Mouse (Mus musculus): ENCODE results near the gene Olfr490. TPM values are rescaled to one million over a fixed set of nuclear protein-coding genes. Genes with fewer than 3 reads are reported as not detected.

Olfr490 gene
- not detected in 2 replicates for polyA plus RNA-seq (2012; rRNA removed)

DNA sequence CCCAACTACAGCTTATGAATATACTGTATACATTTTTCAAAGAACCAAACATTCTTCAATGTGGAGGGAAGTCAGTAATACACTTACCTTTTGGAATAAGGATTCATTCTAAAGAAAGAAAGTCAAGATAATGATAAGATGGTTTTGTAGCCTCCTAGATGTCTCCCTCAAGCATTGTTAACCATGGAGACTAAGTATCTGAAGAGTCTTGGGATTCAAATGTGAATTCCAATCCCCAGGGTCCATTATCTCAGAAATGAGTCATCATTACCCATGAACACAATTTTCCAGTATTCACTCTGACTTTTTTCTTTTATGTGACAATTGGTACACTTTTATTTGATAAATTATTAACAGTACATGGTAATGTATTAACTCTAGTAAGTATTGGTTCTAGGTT lies at the start of gene Olfr490:
Olfr490 (minus strand) TSS at position 101 of the 400 bp plus-strand sequence.
- DNase-seq (ENCODE audit: low read depth), result no peak

DNA sequence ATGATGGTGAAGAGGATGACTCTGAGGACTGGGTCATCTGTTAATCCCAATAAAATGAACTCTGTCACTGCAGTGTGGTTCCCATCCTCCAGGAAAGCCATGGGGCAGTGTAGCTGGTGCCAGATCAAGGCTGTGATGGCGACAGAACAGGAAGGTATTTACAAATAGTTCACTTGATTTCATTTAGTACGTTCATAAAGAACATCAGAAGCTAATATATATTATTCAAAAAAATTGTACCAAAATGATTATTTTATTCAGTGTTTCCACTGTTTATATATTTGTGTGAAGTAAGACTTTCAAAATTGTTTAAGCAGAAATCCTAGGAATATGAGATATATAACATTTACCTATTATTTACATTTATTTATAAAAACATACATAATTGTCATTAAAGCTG lies 34.8 kb upstream of the Olfr490 start, which contains the start of gene Olfr492:
Olfr492 (minus strand) TSS at position 101 of the 400 bp plus-strand sequence.
- no peak for DNase-seq (ENCODE audit: low read depth)

DNA sequence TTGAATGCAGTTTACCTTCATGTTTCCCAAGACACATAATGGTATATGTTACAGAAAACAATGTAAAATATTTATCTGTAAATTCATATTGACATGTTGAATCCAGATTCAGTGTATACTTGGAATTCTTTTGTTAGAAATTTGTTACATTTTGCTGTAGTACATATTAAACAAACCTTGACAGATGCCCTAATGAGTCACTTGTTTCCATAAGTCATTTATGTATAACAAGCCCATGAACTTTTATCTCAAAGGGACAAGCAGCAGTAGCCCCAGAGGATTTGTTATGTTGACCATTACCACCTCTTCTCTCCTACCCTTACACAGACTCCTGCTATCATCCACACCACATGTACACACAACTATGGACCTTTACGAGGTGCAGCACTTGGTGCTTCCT lies 24.4 kb upstream of the Olfr490 start, which contains the start of gene Olfr491:
Olfr491 (plus strand) TSS at position 301 of the 400 bp plus-strand sequence.
- DNase-seq (ENCODE audit: low read depth), result no peak

DNA sequence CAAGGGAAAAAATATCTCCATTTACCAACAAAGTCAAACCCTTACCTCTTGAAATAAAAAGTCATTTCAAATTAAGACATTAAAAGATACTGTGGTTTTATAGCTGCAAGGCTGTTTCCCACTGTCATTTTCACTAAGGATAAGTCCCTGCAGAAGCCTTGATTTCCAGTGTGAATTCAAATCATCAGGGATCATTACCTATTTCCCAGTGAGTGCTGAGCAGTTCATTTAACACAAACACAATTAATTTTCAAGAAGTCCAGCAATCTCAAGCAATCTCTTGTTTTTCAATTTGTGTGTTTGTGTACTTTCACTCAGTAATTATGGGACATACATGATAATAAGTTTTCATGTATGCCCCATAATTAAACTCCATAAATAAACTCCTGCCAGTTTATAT lies 30.5 kb downstream of the Olfr490 start, which contains the start of gene Olfr488:
Olfr488 (minus strand) TSS at position 101 of the 400 bp plus-strand sequence.
- no peak for DNase-seq (ENCODE audit: low read depth)

Other genes starting within 250 kb of the Olfr490 start
- gene Olfr479, start 238.2 kb downstream of the Olfr490 start, polyA plus RNA-seq (2012; rRNA removed), result not detected in 2 replicates
- gene Olfr480, start 221.6 kb downstream of the Olfr490 start, polyA plus RNA-seq (2012; rRNA removed), result not detected in 2 replicates
- not detected in 2 replicates for gene Olfr481, start 209.1 kb downstream of the Olfr490 start, polyA plus RNA-seq (2012; rRNA removed)
- not detected in 2 replicates for gene Olfr482, start 191.3 kb downstream of the Olfr490 start, polyA plus RNA-seq (2012; rRNA removed)
- not detected in 2 replicates for gene Olfr483, start 188.1 kb downstream of the Olfr490 start, polyA plus RNA-seq (2012; rRNA removed)
- gene Olfr484, start 161.5 kb downstream of the Olfr490 start, polyA plus RNA-seq (2012; rRNA removed), result not detected in 2 replicates
- gene Olfr485, start 129.1 kb downstream of the Olfr490 start, polyA plus RNA-seq (2012; rRNA removed), result not detected in 2 replicates
- gene Olfr486, start 116.2 kb downstream of the Olfr490 start, polyA plus RNA-seq (2012; rRNA removed), result not detected in 2 replicates
- not detected in 2 replicates for gene Olfr487, start 74.3 kb downstream of the Olfr490 start, polyA plus RNA-seq (2012; rRNA removed)
- not detected in 2 replicates for gene Olfr488, start 30.6 kb downstream of the Olfr490 start, polyA plus RNA-seq (2012; rRNA removed)
- 0.14 TPM in 1 of 2 replicates, not detected in the other for gene Olfr491, start 24.5 kb upstream of the Olfr490 start, polyA plus RNA-seq (2012; rRNA removed)
- gene Olfr492, start 34.7 kb upstream of the Olfr490 start, polyA plus RNA-seq (2012; rRNA removed), result not detected in 2 replicates
- gene Olfr493, start 58.0 kb upstream of the Olfr490 start, polyA plus RNA-seq (2012; rRNA removed), result not detected in 2 replicates
- not detected in 2 replicates for gene Olfr494, start 76.4 kb upstream of the Olfr490 start, polyA plus RNA-seq (2012; rRNA removed)
- not detected in 2 replicates for gene Olfr495, start 104.2 kb upstream of the Olfr490 start, polyA plus RNA-seq (2012; rRNA removed)
- gene Olfr497, start 131.5 kb upstream of the Olfr490 start, polyA plus RNA-seq (2012; rRNA removed), result not detected in 2 replicates
- gene Olfr498, start 176.4 kb upstream of the Olfr490 start, polyA plus RNA-seq (2012; rRNA removed), result not detected in 2 replicates
- gene Olfr502, start 236.1 kb upstream of the Olfr490 start, polyA plus RNA-seq (2012; rRNA removed), result not detected in 2 replicates